Mouse (Mus musculus) E14TG2a.4 (cell line): Measurements from ENCODE around the gene Tmem117.

Experiments used
- CTCF ChIP-seq: conservative IDR thresholded peaks from 2 replicates; pipeline ENCODE4 v1.5.1; 2014; ENCODE audit warnings: low read length
- NANOG ChIP-seq: IDR thresholded peaks from 2 replicates; pipeline ENCODE4 v1.6.1; 2014; ENCODE audit warnings: borderline replicate concordance, low read length, mixed read lengths

DNA sequence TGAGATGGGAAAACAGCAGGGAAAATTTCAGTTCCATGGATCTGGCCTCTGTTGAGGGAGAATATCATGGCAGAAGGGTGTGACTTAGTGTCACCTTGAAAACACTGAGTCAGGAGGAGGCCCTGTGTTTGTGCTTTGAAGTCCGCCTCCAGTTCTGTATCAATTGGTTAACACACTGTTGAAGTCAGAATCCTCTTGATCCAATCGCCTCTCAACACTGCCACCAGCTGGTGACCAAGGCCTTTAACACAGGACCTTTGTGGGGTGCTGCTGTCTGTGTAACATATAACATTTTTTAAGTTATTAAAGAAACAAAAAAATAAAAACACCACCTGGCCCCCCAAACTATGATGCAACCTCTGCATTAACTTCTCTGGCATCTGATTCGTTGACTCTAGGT, 27.7 kb upstream of the Tmem117 start:
- TF ChIP-seq CTCF (peak; percentile 48; the same call in 1 of the 2 replicates), NANOG (no peak)
